Mouse (Mus musculus): ENCODE data around the gene Wnt6. TPM values are rescaled to one million over a fixed set of nuclear protein-coding genes. Genes with fewer than 3 reads are reported as not detected.

The Wnt6 gene
- polyA plus RNA-seq, 1 experiment from 2014 or later = 10.0 TPM

GRCm38 (mm10) chr1:74763081-74763480, 8.6 kb upstream of the Wnt6 start:
- Histone ChIP-seq H3K4me1 (replicated peaks; ENCODE audit: control insufficient read depth, insufficient read depth, low read length) (no peaks in the 10 kb centered on the region), H3K27me3 (ENCODE audit: control insufficient read depth, insufficient read depth, low read length) (peaks cover 5% of the 10 kb centered on the region; the same call in 1 of the 2 replicates), H3K9me3 (ENCODE audit: control insufficient read depth, low read length) (no peaks in the 10 kb centered on the region), H3K9ac (ENCODE audit: low read depth, low read length) (no peak overlapping the region), H3K27ac (ENCODE audit: low read depth, low read length) (no peak overlapping the region), H3K4me3 (ENCODE audit: low read depth, low read length) (no peak overlapping the region), H3K36me3 (ENCODE audit: control insufficient read depth, insufficient read depth, low read length) (no peaks in the 10 kb centered on the region), H3K4me2 (replicated peaks; ENCODE audit: low read depth, low read length) (no peak overlapping the region)
- peak; percentile 86 for DNase-seq (ENCODE audit: low spot score)
- WGBS = 4% methylated on average over 6 of the region's 6 CpGs
- ATAC-seq (ENCODE audit: low FRiP score) = no peak

- DNase-seq (ENCODE audit: low spot score) (peak; percentile 57), ATAC-seq (ENCODE audit: low FRiP score) (no peak)
- Histone ChIP-seq H3K9me3 (ENCODE audit: control insufficient read depth, low read length) (no peaks in the 10 kb centered on the region), H3K4me3 (ENCODE audit: low read depth, low read length) (peak overlapping the region; percentile 44), H3K4me2 (replicated peaks; ENCODE audit: low read depth, low read length) (peak overlapping the region; percentile 92), H3K27me3 (ENCODE audit: control insufficient read depth, insufficient read depth, low read length) (peaks cover 66% of the 10 kb centered on the region), H3K27ac (ENCODE audit: low read depth, low read length) (no peak overlapping the region), H3K4me1 (replicated peaks; ENCODE audit: control insufficient read depth, insufficient read depth, low read length) (peaks cover 11% of the 10 kb centered on the region), H3K9ac (ENCODE audit: low read depth, low read length) (no peak overlapping the region), H3K36me3 (ENCODE audit: control insufficient read depth, insufficient read depth, low read length) (no peaks in the 10 kb centered on the region)
- under 1% methylated on average over 35 of the region's 35 CpGs for WGBS
Measured at GRCm38 (mm10) chr1:74770727-74771466, 795 bp upstream of the Wnt6 start.

- no peak; the same call in 1 of the 2 replicates for ATAC-seq (ENCODE audit: low FRiP score)
- no peak for DNase-seq (ENCODE audit: low spot score)
- Histone ChIP-seq H3K9me3 (ENCODE audit: control insufficient read depth, low read length) (no peaks in the 10 kb centered on the region), H3K27ac (ENCODE audit: low read depth, low read length) (no peak overlapping the region), H3K9ac (ENCODE audit: low read depth, low read length) (no peak overlapping the region), H3K4me3 (ENCODE audit: low read depth, low read length) (peak overlapping the region; percentile 44), H3K27me3 (ENCODE audit: control insufficient read depth, insufficient read depth, low read length) (peaks cover 67% of the 10 kb centered on the region), H3K36me3 (ENCODE audit: control insufficient read depth, insufficient read depth, low read length) (no peaks in the 10 kb centered on the region), H3K4me2 (replicated peaks; ENCODE audit: low read depth, low read length) (peak overlapping the region; percentile 92), H3K4me1 (replicated peaks; ENCODE audit: control insufficient read depth, insufficient read depth, low read length) (peaks cover 11% of the 10 kb centered on the region)
- WGBS = under 1% methylated on average over 11 of the region's 26 CpGs
Measured at GRCm38 (mm10) chr1:74771467-74771844, 236 bp upstream of the Wnt6 start.

- under 1% methylated on average over 38 of the region's 51 CpGs for WGBS
- H3K4me3 ChIP-seq (ENCODE audit: low read depth, low read length) = peak overlapping the region; percentile 44
- H3K9ac ChIP-seq (ENCODE audit: low read depth, low read length) = peak overlapping the region; percentile 44; the same call in 1 of the 2 replicates
- H3K4me1 ChIP-seq (replicated peaks; ENCODE audit: control insufficient read depth, insufficient read depth, low read length) = peaks cover 11% of the 10 kb centered on the region
- H3K4me2 ChIP-seq (replicated peaks; ENCODE audit: low read depth, low read length) = peak overlapping the region; percentile 92
- no peak for ATAC-seq (ENCODE audit: low FRiP score)
- peak; percentile 56 for DNase-seq (ENCODE audit: low spot score)
- H3K27ac ChIP-seq (ENCODE audit: low read depth, low read length) = no peak overlapping the region
- H3K27me3 ChIP-seq (ENCODE audit: control insufficient read depth, insufficient read depth, low read length) = peaks cover 71% of the 10 kb centered on the region
- H3K9me3 ChIP-seq (ENCODE audit: control insufficient read depth, low read length) = no peaks in the 10 kb centered on the region
- no peaks in the 10 kb centered on the region for H3K36me3 ChIP-seq (ENCODE audit: control insufficient read depth, insufficient read depth, low read length)
Measured at GRCm38 (mm10) chr1:74771931-74772620, 384 bp downstream of the Wnt6 start.

GRCm38 (mm10) chr1:74773136-74773535, 1.4 kb downstream of the Wnt6 start:
- Histone ChIP-seq H3K4me3 (ENCODE audit: low read depth, low read length) (0 out of 2 replicates have a peak overlapping the region, but pooled peaks have one; percentile 44), H3K9ac (ENCODE audit: low read depth, low read length) (no peak overlapping the region), H3K9me3 (ENCODE audit: control insufficient read depth, low read length) (no peaks in the 10 kb centered on the region), H3K27ac (ENCODE audit: low read depth, low read length) (no peak overlapping the region), H3K27me3 (ENCODE audit: control insufficient read depth, insufficient read depth, low read length) (peaks cover 68% of the 10 kb centered on the region), H3K4me2 (replicated peaks; ENCODE audit: low read depth, low read length) (0 out of 2 replicates have a peak overlapping the region, but pooled peaks have one; percentile 17), H3K4me1 (replicated peaks; ENCODE audit: control insufficient read depth, insufficient read depth, low read length) (peaks cover 11% of the 10 kb centered on the region), H3K36me3 (ENCODE audit: control insufficient read depth, insufficient read depth, low read length) (no peaks in the 10 kb centered on the region)
- peak; percentile 77 for DNase-seq (ENCODE audit: low spot score)
- ATAC-seq (ENCODE audit: low FRiP score) = peak; percentile 87
- WGBS = 1% methylated on average over 15 of the region's 15 CpGs

- Histone ChIP-seq H3K36me3 (ENCODE audit: control insufficient read depth, insufficient read depth, low read length) (no peaks in the 10 kb centered on the region), H3K27ac (ENCODE audit: low read depth, low read length) (no peak overlapping the region), H3K9me3 (ENCODE audit: control insufficient read depth, low read length) (no peaks in the 10 kb centered on the region), H3K9ac (ENCODE audit: low read depth, low read length) (no peak overlapping the region), H3K4me2 (replicated peaks; ENCODE audit: low read depth, low read length) (no peak overlapping the region), H3K4me3 (ENCODE audit: low read depth, low read length) (no peak overlapping the region), H3K27me3 (ENCODE audit: control insufficient read depth, insufficient read depth, low read length) (peaks cover 59% of the 10 kb centered on the region), H3K4me1 (replicated peaks; ENCODE audit: control insufficient read depth, insufficient read depth, low read length) (peaks cover 11% of the 10 kb centered on the region)
- 15% methylated on average over 7 of the region's 7 CpGs for WGBS
- ATAC-seq (ENCODE audit: low FRiP score) = no peak
- no peak for DNase-seq (ENCODE audit: low spot score)
Measured at GRCm38 (mm10) chr1:74774062-74774461, 2.4 kb downstream of the Wnt6 start.

GRCm38 (mm10) chr1:74775816-74776215, 4.1 kb downstream of the Wnt6 start:
- H3K27me3 ChIP-seq (ENCODE audit: control insufficient read depth, insufficient read depth, low read length) = peaks cover 50% of the 10 kb centered on the region
- peak; percentile 52 for DNase-seq (ENCODE audit: low spot score)
- H3K4me1 ChIP-seq (replicated peaks; ENCODE audit: control insufficient read depth, insufficient read depth, low read length) = peaks cover 9% of the 10 kb centered on the region
- no peak overlapping the region for H3K9ac ChIP-seq (ENCODE audit: low read depth, low read length)
- no peak for ATAC-seq (ENCODE audit: low FRiP score)
- no peaks in the 10 kb centered on the region for H3K9me3 ChIP-seq (ENCODE audit: control insufficient read depth, low read length)
- H3K27ac ChIP-seq (ENCODE audit: low read depth, low read length) = no peak overlapping the region
- no peaks in the 10 kb centered on the region for H3K36me3 ChIP-seq (ENCODE audit: control insufficient read depth, insufficient read depth, low read length)
- 9% methylated on average over 4 of the region's 5 CpGs for WGBS
- H3K4me3 ChIP-seq (ENCODE audit: low read depth, low read length) = no peak overlapping the region
- no peak overlapping the region for H3K4me2 ChIP-seq (replicated peaks; ENCODE audit: low read depth, low read length)

GRCm38 (mm10) chr1:74778934-74779486, 7.3 kb downstream of the Wnt6 start:
- H3K4me3 ChIP-seq (ENCODE audit: low read depth, low read length) = no peak overlapping the region
- ATAC-seq (ENCODE audit: low FRiP score) = no peak

More at GRCm38 (mm10) chr1:74778934-74779486, 7.3 kb downstream of the Wnt6 start:
- H3K36me3 ChIP-seq (ENCODE audit: control insufficient read depth, insufficient read depth, low read length) = no peaks in the 10 kb centered on the region
- peaks cover 2% of the 10 kb centered on the region; the same call in 1 of the 2 replicates for H3K4me1 ChIP-seq (replicated peaks; ENCODE audit: control insufficient read depth, insufficient read depth, low read length)
- no peak overlapping the region for H3K27ac ChIP-seq (ENCODE audit: low read depth, low read length)
- H3K9me3 ChIP-seq (ENCODE audit: control insufficient read depth, low read length) = no peaks in the 10 kb centered on the region
- DNase-seq (ENCODE audit: low spot score) = no peak
- H3K9ac ChIP-seq (ENCODE audit: low read depth, low read length) = no peak overlapping the region
- H3K27me3 ChIP-seq (ENCODE audit: control insufficient read depth, insufficient read depth, low read length) = peaks cover 54% of the 10 kb centered on the region
- 32% methylated on average over 3 of the region's 3 CpGs for WGBS
- H3K4me2 ChIP-seq (replicated peaks; ENCODE audit: low read depth, low read length) = no peak overlapping the region

Measured in hindbrain, embryonic 11.5 days (tissue).